Mouse (Mus musculus): ENCODE data around the gene Tmem82. TPM values are rescaled to one million over a fixed set of nuclear protein-coding genes. Genes with fewer than 3 reads are reported as not detected.

The Tmem82 gene
- polyA plus RNA-seq, 1 experiment from 2014 or later, result 0.32 TPM

- no peak for ATAC-seq (ENCODE audit: insufficient number of reproducible peaks, insufficient read depth, low FRiP score, low read depth)
- H3K4me1 ChIP-seq (ENCODE audit: control insufficient read depth, insufficient read depth, low read length), result peaks cover 19% of the 10 kb centered on the region; the same call in 1 of the 2 replicates
- no peaks in the 10 kb centered on the region for H3K9me3 ChIP-seq (ENCODE audit: control insufficient read depth, low read depth, low read length)
- no peaks in the 10 kb centered on the region for H3K36me3 ChIP-seq (ENCODE audit: control insufficient read depth, insufficient read depth, low read length)
- H3K9ac ChIP-seq (replicated peaks; ENCODE audit: low read depth, low read length), result no peak overlapping the region
- H3K27ac ChIP-seq (ENCODE audit: low read length), result no peak overlapping the region
- no peak overlapping the region for H3K4me2 ChIP-seq (replicated peaks; ENCODE audit: low read depth, low read length)
- WGBS, result 73% methylated on average over 12 of the region's 12 CpGs
- no peaks in the 10 kb centered on the region for H3K27me3 ChIP-seq (ENCODE audit: control insufficient read depth, insufficient read depth, low read length)
- H3K4me3 ChIP-seq (ENCODE audit: low read depth, low read length), result no peak overlapping the region
Measured at GRCm38 (mm10) chr4:141601148-141601862, 17.1 kb downstream of the Tmem82 start.

- 38% methylated on average over 6 of the region's 6 CpGs for WGBS
- Histone ChIP-seq H3K9ac (replicated peaks; ENCODE audit: low read depth, low read length) (no peak overlapping the region), H3K36me3 (ENCODE audit: control insufficient read depth, insufficient read depth, low read length) (peaks cover 5% of the 10 kb centered on the region; the same call in 1 of the 2 replicates), H3K27ac (ENCODE audit: low read length) (peak overlapping the region; percentile 90), H3K4me2 (replicated peaks; ENCODE audit: low read depth, low read length) (no peak overlapping the region), H3K4me1 (ENCODE audit: control insufficient read depth, insufficient read depth, low read length) (peaks cover 24% of the 10 kb centered on the region; the same call in 1 of the 2 replicates), H3K4me3 (ENCODE audit: low read depth, low read length) (peak overlapping the region; percentile 79; the same call in 1 of the 2 replicates), H3K27me3 (ENCODE audit: control insufficient read depth, insufficient read depth, low read length) (no peaks in the 10 kb centered on the region), H3K9me3 (ENCODE audit: control insufficient read depth, low read depth, low read length) (no peaks in the 10 kb centered on the region)
- no peak for ATAC-seq (ENCODE audit: insufficient number of reproducible peaks, insufficient read depth, low FRiP score, low read depth)
Measured at GRCm38 (mm10) chr4:141600364-141600763, 18.1 kb downstream of the Tmem82 start.

GRCm38 (mm10) chr4:141599251-141600141 is 18.9 kb downstream of the Tmem82 start:
- WGBS, result 1% methylated on average over 52 of the region's 57 CpGs
- peak; percentile 29; the same call in 1 of the 2 replicates for ATAC-seq (ENCODE audit: insufficient number of reproducible peaks, insufficient read depth, low FRiP score, low read depth)
- Histone ChIP-seq H3K4me3 (ENCODE audit: low read depth, low read length) (peak overlapping the region; percentile 79), H3K9me3 (ENCODE audit: control insufficient read depth, low read depth, low read length) (no peaks in the 10 kb centered on the region), H3K36me3 (ENCODE audit: control insufficient read depth, insufficient read depth, low read length) (peaks cover 14% of the 10 kb centered on the region), H3K4me1 (ENCODE audit: control insufficient read depth, insufficient read depth, low read length) (peaks cover 24% of the 10 kb centered on the region; the same call in 1 of the 2 replicates), H3K4me2 (replicated peaks; ENCODE audit: low read depth, low read length) (peak overlapping the region; percentile 84), H3K27me3 (ENCODE audit: control insufficient read depth, insufficient read depth, low read length) (no peaks in the 10 kb centered on the region), H3K27ac (ENCODE audit: low read length) (peak overlapping the region; percentile 90), H3K9ac (replicated peaks; ENCODE audit: low read depth, low read length) (peak overlapping the region; percentile 82)

- Histone ChIP-seq H3K4me2 (replicated peaks; ENCODE audit: low read depth, low read length) (peak overlapping the region; percentile 84), H3K27ac (ENCODE audit: low read length) (peak overlapping the region; percentile 90), H3K36me3 (ENCODE audit: control insufficient read depth, insufficient read depth, low read length) (peaks cover 20% of the 10 kb centered on the region), H3K4me3 (ENCODE audit: low read depth, low read length) (peak overlapping the region; percentile 79), H3K27me3 (ENCODE audit: control insufficient read depth, insufficient read depth, low read length) (no peaks in the 10 kb centered on the region), H3K9ac (replicated peaks; ENCODE audit: low read depth, low read length) (peak overlapping the region; percentile 82), H3K9me3 (ENCODE audit: control insufficient read depth, low read depth, low read length) (no peaks in the 10 kb centered on the region), H3K4me1 (ENCODE audit: control insufficient read depth, insufficient read depth, low read length) (peaks cover 18% of the 10 kb centered on the region; the same call in 1 of the 2 replicates)
- WGBS, result under 1% methylated on average over 9 of the region's 9 CpGs
- no peak for ATAC-seq (ENCODE audit: insufficient number of reproducible peaks, insufficient read depth, low FRiP score, low read depth)
Measured at GRCm38 (mm10) chr4:141598894-141599250, 19.6 kb downstream of the Tmem82 start.

- WGBS, result 1% methylated on average over 18 of the region's 19 CpGs
Measured at GRCm38 (mm10) chr4:141598199-141598893, 20.1 kb downstream of the Tmem82 start.

GRCm38 (mm10) chr4:141596700-141597328 is 21.6 kb downstream of the Tmem82 start:
- H3K36me3 ChIP-seq (ENCODE audit: control insufficient read depth, insufficient read depth, low read length), result peaks cover 31% of the 10 kb centered on the region
- no peak overlapping the region for H3K9ac ChIP-seq (replicated peaks; ENCODE audit: low read depth, low read length)
- no peaks in the 10 kb centered on the region for H3K27me3 ChIP-seq (ENCODE audit: control insufficient read depth, insufficient read depth, low read length)
- H3K4me3 ChIP-seq (ENCODE audit: low read depth, low read length), result no peak overlapping the region
- H3K4me2 ChIP-seq (replicated peaks; ENCODE audit: low read depth, low read length), result no peak overlapping the region
- H3K27ac ChIP-seq (ENCODE audit: low read length), result no peak overlapping the region
- no peaks in the 10 kb centered on the region for H3K9me3 ChIP-seq (ENCODE audit: control insufficient read depth, low read depth, low read length)
- H3K4me1 ChIP-seq (ENCODE audit: control insufficient read depth, insufficient read depth, low read length), result peaks cover 14% of the 10 kb centered on the region; the same call in 1 of the 2 replicates
- 83% methylated on average over 8 of the region's 8 CpGs for WGBS
- no peak for ATAC-seq (ENCODE audit: insufficient number of reproducible peaks, insufficient read depth, low FRiP score, low read depth)

More at GRCm38 (mm10) chr4:141598199-141598893, 20.1 kb downstream of the Tmem82 start:
- ATAC-seq (ENCODE audit: insufficient number of reproducible peaks, insufficient read depth, low FRiP score, low read depth), result peak; percentile 65; the same call in 1 of the 2 replicates
- peak overlapping the region; percentile 90 for H3K27ac ChIP-seq (ENCODE audit: low read length)
- peak overlapping the region; percentile 79 for H3K4me3 ChIP-seq (ENCODE audit: low read depth, low read length)
- H3K9ac ChIP-seq (replicated peaks; ENCODE audit: low read depth, low read length), result peak overlapping the region; percentile 82
- peaks cover 21% of the 10 kb centered on the region for H3K36me3 ChIP-seq (ENCODE audit: control insufficient read depth, insufficient read depth, low read length)
- H3K27me3 ChIP-seq (ENCODE audit: control insufficient read depth, insufficient read depth, low read length), result no peaks in the 10 kb centered on the region
- H3K4me2 ChIP-seq (replicated peaks; ENCODE audit: low read depth, low read length), result peak overlapping the region; percentile 84
- H3K4me1 ChIP-seq (ENCODE audit: control insufficient read depth, insufficient read depth, low read length), result peaks cover 14% of the 10 kb centered on the region; the same call in 1 of the 2 replicates
- H3K9me3 ChIP-seq (ENCODE audit: control insufficient read depth, low read depth, low read length), result no peaks in the 10 kb centered on the region

- no peak; the same call in 1 of the 2 replicates for ATAC-seq (ENCODE audit: insufficient number of reproducible peaks, insufficient read depth, low FRiP score, low read depth)
- no peak overlapping the region for H3K4me3 ChIP-seq (ENCODE audit: low read depth, low read length)
- H3K27me3 ChIP-seq (ENCODE audit: control insufficient read depth, insufficient read depth, low read length), result no peaks in the 10 kb centered on the region
- H3K36me3 ChIP-seq (ENCODE audit: control insufficient read depth, insufficient read depth, low read length), result peaks cover 38% of the 10 kb centered on the region
- no peak overlapping the region for H3K27ac ChIP-seq (ENCODE audit: low read length)
- peaks cover 14% of the 10 kb centered on the region; the same call in 1 of the 2 replicates for H3K4me1 ChIP-seq (ENCODE audit: control insufficient read depth, insufficient read depth, low read length)
- WGBS, result 78% methylated on average over 9 of the region's 9 CpGs
- no peaks in the 10 kb centered on the region for H3K9me3 ChIP-seq (ENCODE audit: control insufficient read depth, low read depth, low read length)
- H3K4me2 ChIP-seq (replicated peaks; ENCODE audit: low read depth, low read length), result no peak overlapping the region
- no peak overlapping the region for H3K9ac ChIP-seq (replicated peaks; ENCODE audit: low read depth, low read length)
Measured at GRCm38 (mm10) chr4:141595605-141596268, 22.7 kb downstream of the Tmem82 start.
